Mouse (Mus musculus): ENCODE measurements at regions not wholly inside any gene's neighbourhood (a gene's known extent, or its start where the extent isn't known, plus 50 kb on each side); places are given as distances from the start of the nearest gene placed in this dataset.

- H3K9me3 ChIP-seq (replicated peaks): no peaks in the 10 kb centered on the region
- H3K36me3 ChIP-seq: no peaks in the 10 kb centered on the region
- no peak overlapping the region for H3K9ac ChIP-seq
- H3K4me2 ChIP-seq (replicated peaks): no peak overlapping the region
- H3K4me1 ChIP-seq: no peaks in the 10 kb centered on the region
- peak; percentile 67 for ATAC-seq (ENCODE audit: low FRiP score)
- WGBS: 83% methylated on average over 3 of the region's 3 CpGs
- no peaks in the 10 kb centered on the region for H3K27me3 ChIP-seq
- H3K27ac ChIP-seq: no peak overlapping the region
- no peak overlapping the region for H3K4me3 ChIP-seq
Measured at GRCm38 (mm10) chrX:132362832-132363231, 1326.0 kb downstream of the Pcdh19 start.

GRCm38 (mm10) chrX:132349779-132350178, 1339.0 kb downstream of the Pcdh19 start:
- H3K4me1 ChIP-seq: no peaks in the 10 kb centered on the region
- no peak for ATAC-seq (ENCODE audit: low FRiP score)
- H3K27ac ChIP-seq: no peak overlapping the region
- no peaks in the 10 kb centered on the region for H3K27me3 ChIP-seq
- H3K4me2 ChIP-seq (replicated peaks): no peak overlapping the region
- 46% methylated on average over 1 of the region's 1 CpGs for WGBS
- no peaks in the 10 kb centered on the region for H3K36me3 ChIP-seq
- no peak overlapping the region for H3K4me3 ChIP-seq
- H3K9ac ChIP-seq: no peak overlapping the region
- no peaks in the 10 kb centered on the region for H3K9me3 ChIP-seq (replicated peaks)
